Mouse (Mus musculus): ENCODE measurements around the gene Epn3.

DNA sequence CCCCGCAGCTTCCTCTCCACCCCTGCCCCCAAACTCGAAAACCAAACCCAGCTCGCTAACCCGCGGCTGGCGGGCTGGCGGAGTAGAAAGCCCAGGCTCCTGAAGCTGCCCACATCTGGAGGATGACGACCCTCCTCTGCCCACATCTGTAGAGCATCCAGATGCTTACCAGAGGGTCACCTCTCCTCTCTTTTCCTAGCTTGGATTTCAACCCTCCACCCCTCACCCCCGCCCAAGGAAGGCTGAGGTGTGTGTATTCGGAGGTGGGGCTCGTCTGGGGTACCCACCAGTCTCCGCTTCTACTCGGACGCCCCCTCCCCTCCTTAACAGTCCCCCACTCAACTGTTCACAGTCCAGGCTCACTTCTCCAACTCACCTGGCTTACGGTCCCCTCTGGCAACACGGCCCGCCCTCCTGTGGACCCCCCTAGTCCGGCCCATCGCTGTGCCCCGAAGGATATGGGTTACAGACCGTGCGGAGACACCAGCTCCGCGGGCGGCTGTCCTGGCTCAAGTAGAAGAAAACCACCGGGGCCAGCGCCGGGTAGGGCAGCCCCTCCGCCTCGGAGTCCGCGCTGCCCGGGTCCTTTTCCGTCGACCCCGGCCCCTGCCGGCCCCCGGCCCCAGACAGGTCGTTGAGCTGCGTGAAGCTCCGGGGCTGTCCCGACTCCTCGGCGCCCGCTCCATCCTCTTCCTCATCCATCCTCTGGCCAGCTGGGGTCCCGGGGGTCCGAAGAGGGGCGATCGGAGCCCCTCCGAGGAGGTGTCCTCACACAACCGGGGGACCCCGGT is 26.7 kb downstream of the Epn3 start:
- TF ChIP-seq CTCF (IDR thresholded peaks at IDR 0.05; ENCODE audit: low read depth) = no peak
- TF ChIP-seq EP300 (optimal IDR thresholded peaks at IDR 0.05) = no peak

Data from stomach, postnatal 0 days (tissue).